Mouse (Mus musculus) heart, postnatal 0 days (tissue): ENCODE results near the gene Matk.

Experiments used
- CTCF ChIP-seq: IDR thresholded peaks from 2 replicates; pipeline ENCODE4 v1.5.1; 2016; ENCODE audit warnings: antibody characterized with exemption, control low read depth, low read depth
- EP300 ChIP-seq: IDR thresholded peaks from 2 replicates; pipeline ENCODE4 v1.6.1; 2016; ENCODE audit warnings: antibody characterized with exemption, low read depth

DNA sequence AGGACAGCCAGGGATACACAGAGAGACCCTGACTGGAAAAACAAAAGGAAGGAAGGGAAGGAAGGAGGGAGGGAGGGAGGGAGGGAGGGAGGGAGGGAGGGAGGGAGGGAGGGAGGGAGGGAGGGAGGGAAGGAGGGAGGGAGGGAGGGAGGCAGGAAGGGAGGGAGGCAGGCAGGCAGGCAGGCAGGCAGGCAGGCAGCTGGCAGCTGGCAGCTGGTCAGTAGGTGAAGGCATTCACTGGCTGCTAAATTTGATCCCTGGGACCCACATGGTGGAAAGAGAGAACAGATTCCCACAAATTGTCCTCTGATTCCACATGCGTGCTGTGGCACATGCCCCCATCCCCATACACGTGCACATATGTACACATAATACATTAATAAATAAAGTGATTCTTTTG, 14.1 kb upstream of the Matk start:
- TF ChIP-seq CTCF (no peak), EP300 (no peak)
